22 mouse cellular contexts compared by ENCODE assay signal in genomic region chr19:36495555-36495954, GRCm38 (mm10). TPM values are rescaled to one million over a fixed set of nuclear protein-coding genes. Genes with fewer than 3 reads are reported as not detected.
DNase-seq lines count a peak whose midpoint lies in the region; ATAC-seq lines count a peak whose summit lies in the region.
"Had no signal": no experiment of that assay in that cellular context is flagged by ENCODE, and none has a peak within 500 bp of the region (broad histone marks: within the 10 kb centered on the region; RNA-seq: fewer than 3 reads in every experiment).

No protein-coding gene starts in this region.

- peak; percentile 56 for DNase-seq in layer of hippocampus, adult 9-11 months
- DNase-seq in layer of hippocampus, postnatal 14 days (ENCODE audit: low spot score in 2 of 2) = no peak
- peak; percentile 26 for DNase-seq in 416B (ENCODE audit: low read depth)
- DNase-seq in midbrain, embryonic 11.5 days (ENCODE audit: low spot score, missing footprints) = no peak
- DNase-seq in lung, postnatal 10 days = no peak
- DNase-seq: adrenal gland, adult 2 months; cerebellum, adult 9-10 months; heart, adult 11 months; heart, postnatal 14 days; kidney, postnatal 4 days; liver; lung, postnatal 14 days had no signal

- ATAC-seq in common myeloid progenitor, adult 5-6 weeks (replicated peaks; ENCODE audit: low read depth, poor library complexity, severe bottlenecking) = 0 out of 2 replicates have a peak, but pooled peaks have one; percentile 22
- 0 out of 2 replicates have a peak, but pooled peaks have one; percentile 26 for ATAC-seq in megakaryocyte-erythroid progenitor cell, adult 5-6 weeks (replicated peaks; ENCODE audit: low FRiP score, low TSS enrichment, poor library complexity, severe bottlenecking)
- ATAC-seq in midbrain, embryonic 11.5 days (ENCODE audit: low FRiP score) = no peak
- ATAC-seq: forebrain, embryonic 15.5 days; intestine, postnatal 0 days had no signal

- no peaks in the 10 kb centered on the region for H3K9me3 ChIP-seq in midbrain, embryonic 11.5 days (ENCODE audit: control insufficient read depth, low read length)
- H3K9me3 ChIP-seq: embryonic facial prominence, embryonic 12.5 days; forebrain, embryonic 15.5 days; heart, embryonic 12.5 days; kidney, embryonic 15.5 days; midbrain, embryonic 10.5 days; neural tube, embryonic 12.5 days had no signal

- no peaks in the 10 kb centered on the region for H3K4me1 ChIP-seq in midbrain, embryonic 11.5 days (ENCODE audit: control insufficient read depth, insufficient read depth, low read length)
- H3K4me1 ChIP-seq: embryonic facial prominence, embryonic 12.5 days; forebrain, embryonic 15.5 days; heart, embryonic 12.5 days; kidney, embryonic 15.5 days; midbrain, embryonic 10.5 days; neural tube, embryonic 12.5 days had no signal

- H3K27me3 ChIP-seq in midbrain, embryonic 11.5 days (ENCODE audit: control insufficient read depth, insufficient read depth, low read length) = no peaks in the 10 kb centered on the region
- H3K27me3 ChIP-seq: embryonic facial prominence, embryonic 12.5 days; forebrain, embryonic 15.5 days; kidney, embryonic 15.5 days; neural tube, embryonic 12.5 days had no signal

- no peak overlapping the region for H3K4me2 ChIP-seq in midbrain, embryonic 11.5 days
- H3K4me2 ChIP-seq: embryonic facial prominence, embryonic 12.5 days; forebrain, embryonic 15.5 days; heart, embryonic 12.5 days; kidney, embryonic 15.5 days; neural tube, embryonic 12.5 days had no signal

- H3K36me3 ChIP-seq in midbrain, embryonic 11.5 days (ENCODE audit: control insufficient read depth, insufficient read depth, low read length) = no peaks in the 10 kb centered on the region
- H3K36me3 ChIP-seq: embryonic facial prominence, embryonic 12.5 days; forebrain, embryonic 15.5 days; heart, embryonic 12.5 days; kidney, embryonic 15.5 days; midbrain, embryonic 10.5 days; neural tube, embryonic 12.5 days had no signal

- no peak overlapping the region for H3K27ac ChIP-seq in midbrain, embryonic 11.5 days (ENCODE audit: low read depth, low read length)
- H3K27ac ChIP-seq: embryonic facial prominence, embryonic 12.5 days; forebrain, embryonic 15.5 days; kidney, embryonic 15.5 days; midbrain, embryonic 10.5 days; neural tube, embryonic 12.5 days had no signal

- no peak overlapping the region for H3K4me3 ChIP-seq in midbrain, embryonic 11.5 days (ENCODE audit: low read depth, low read length)
- H3K4me3 ChIP-seq: embryonic facial prominence, embryonic 12.5 days; erythroblast, embryonic 14.5 days; forebrain, embryonic 15.5 days; heart, embryonic 12.5 days; kidney, embryonic 15.5 days; midbrain, embryonic 10.5 days; neural tube, embryonic 12.5 days had no signal

- WGBS in midbrain, embryonic 11.5 days = 81% methylated on average over 3 of the region's 3 CpGs

- no peak overlapping the region for H3K9ac ChIP-seq in midbrain, embryonic 11.5 days (ENCODE audit: low read length)
- H3K9ac ChIP-seq: embryonic facial prominence, embryonic 12.5 days; forebrain, embryonic 15.5 days; heart, embryonic 12.5 days; kidney, embryonic 15.5 days; neural tube, embryonic 12.5 days had no signal

RNA-seq across cellular contexts. Expression of gene Hectd2, which starts 58.9 kb away (rescaled TPM):
- 10 to 100 TPM; 36.0 to 37.0 TPM for total RNA-seq in layer of hippocampus, postnatal 14 days (2021)
- total RNA-seq in common myeloid progenitor, adult 5-6 weeks (2017) = 1.6 and 3.1 TPM in 2 replicates
- total RNA-seq in megakaryocyte-erythroid progenitor cell, adult 5-6 weeks (2014; fragmentation: Nextera tagmentation) = 1.8 and 7.6 TPM in 2 replicates
- total RNA-seq in megakaryocyte-erythroid progenitor cell, adult 5-6 weeks (2017) = 1.6 and 1.8 TPM in 2 replicates
- polyA plus RNA-seq in midbrain, embryonic 11.5 days (2014; fragmentation: Nextera tagmentation; extraction: Ambion mirVana) = 4.2 and 5.8 TPM in 2 replicates
- polyA plus RNA-seq: erythroblast, embryonic 14.5 days had no signal

Comparison
In these comparisons a context has a peak if more than half of its experiments do, and no peak if none do; other contexts are left out.
1. DNase-seq: peak in layer of hippocampus, adult 9-11 months (single experiment) and 416B (single experiment); none in layer of hippocampus, postnatal 14 days (0 of 2), midbrain, embryonic 11.5 days (single experiment) and lung, postnatal 10 days (single experiment).